Mouse (Mus musculus) retina, adult 2 months (tissue): Measurements from ENCODE around the gene Cnih2.

Experiments
- DNase-seq: peaks from one replicate; pipeline ENCODE4 v3.0.0-alpha.2; 2012; ENCODE audit warnings: low read depth, low spot score

Gene Cnih2

GRCm38 (mm10) chr19:5098363-5099143, at the start of gene Cnih2:
Cnih2 (minus strand) TSS chr19:5098521.
- DNase-seq = no peak

- DNase-seq = peak; percentile 40
Observed at GRCm38 (mm10) chr19:5139640-5140039, 41.3 kb upstream of the Cnih2 start.

GRCm38 (mm10) chr19:5131237-5131636, 32.9 kb upstream of the Cnih2 start:
- no peak for DNase-seq

- no peak for DNase-seq
Observed at GRCm38 (mm10) chr19:5129770-5130169, 31.4 kb upstream of the Cnih2 start.

GRCm38 (mm10) chr19:5124055-5124614, 25.8 kb upstream of the Cnih2 start:
- no peak for DNase-seq

DNA sequence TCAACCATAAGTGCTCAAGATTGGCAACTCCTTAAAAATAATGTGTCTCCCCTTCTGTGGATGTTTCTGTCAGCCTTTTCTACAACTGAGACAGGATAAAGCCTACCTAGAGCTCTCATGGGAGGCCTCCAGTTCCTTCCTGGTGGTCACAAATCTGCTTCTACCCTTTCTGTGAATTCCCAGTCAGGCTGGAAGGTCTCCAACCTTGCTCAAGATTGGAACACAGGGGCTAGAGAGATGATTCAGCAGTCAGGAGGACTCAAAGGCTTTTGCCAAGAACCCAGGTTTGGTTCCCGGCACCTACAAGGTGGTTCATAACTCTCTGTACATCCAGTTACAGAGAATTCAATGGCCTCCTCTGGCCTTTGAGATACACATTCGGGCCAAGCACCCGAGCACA, 24.9 kb upstream of the Cnih2 start:
- no peak for DNase-seq

GRCm38 (mm10) chr19:5122492-5122891, 24.2 kb upstream of the Cnih2 start:
- DNase-seq = no peak

DNA sequence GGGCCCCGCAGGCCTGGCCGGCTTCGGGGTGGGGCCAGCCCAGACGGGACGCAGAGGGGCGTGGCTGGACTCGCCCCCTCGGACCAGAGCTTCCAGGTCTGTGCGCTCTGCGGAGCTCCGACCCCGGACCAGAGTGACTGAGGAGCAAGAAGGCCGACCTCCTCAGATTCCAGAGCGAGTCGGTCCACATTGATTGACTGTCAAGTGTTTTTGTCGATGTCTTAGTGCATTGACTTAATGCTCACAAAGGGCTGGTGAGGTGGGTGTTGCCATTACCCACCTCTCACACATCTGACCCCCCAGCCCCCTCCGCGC, 20.0 kb upstream of the Cnih2 start, which contains the start of gene Klc2:
Klc2 (minus strand) TSS at position 177 of the 315 bp plus-strand sequence.
- no peak for DNase-seq

GRCm38 (mm10) chr19:5117494-5118383, 19.4 kb upstream of the Cnih2 start:
- peak; percentile 71 for DNase-seq

DNA sequence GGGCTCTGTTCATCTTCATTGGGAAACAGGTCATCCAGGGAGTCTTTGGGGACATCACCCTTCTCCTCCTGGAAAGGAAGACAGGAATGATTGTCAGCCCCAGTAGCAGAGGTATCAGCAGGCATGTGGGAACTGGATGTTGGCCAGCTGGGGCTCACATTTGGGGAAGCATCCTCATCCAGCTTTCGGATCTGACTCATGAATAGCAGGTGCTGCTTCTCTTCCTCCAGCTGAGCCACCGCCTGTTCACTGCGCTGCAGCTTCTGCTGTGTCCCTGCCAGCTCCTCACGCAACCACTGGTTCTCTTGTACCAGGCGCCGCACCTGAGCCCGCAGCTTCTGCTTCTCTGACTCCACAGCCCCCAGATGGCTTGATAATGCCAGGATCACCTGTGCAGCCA, 15.5 kb upstream of the Cnih2 start:
- no peak for DNase-seq

DNA sequence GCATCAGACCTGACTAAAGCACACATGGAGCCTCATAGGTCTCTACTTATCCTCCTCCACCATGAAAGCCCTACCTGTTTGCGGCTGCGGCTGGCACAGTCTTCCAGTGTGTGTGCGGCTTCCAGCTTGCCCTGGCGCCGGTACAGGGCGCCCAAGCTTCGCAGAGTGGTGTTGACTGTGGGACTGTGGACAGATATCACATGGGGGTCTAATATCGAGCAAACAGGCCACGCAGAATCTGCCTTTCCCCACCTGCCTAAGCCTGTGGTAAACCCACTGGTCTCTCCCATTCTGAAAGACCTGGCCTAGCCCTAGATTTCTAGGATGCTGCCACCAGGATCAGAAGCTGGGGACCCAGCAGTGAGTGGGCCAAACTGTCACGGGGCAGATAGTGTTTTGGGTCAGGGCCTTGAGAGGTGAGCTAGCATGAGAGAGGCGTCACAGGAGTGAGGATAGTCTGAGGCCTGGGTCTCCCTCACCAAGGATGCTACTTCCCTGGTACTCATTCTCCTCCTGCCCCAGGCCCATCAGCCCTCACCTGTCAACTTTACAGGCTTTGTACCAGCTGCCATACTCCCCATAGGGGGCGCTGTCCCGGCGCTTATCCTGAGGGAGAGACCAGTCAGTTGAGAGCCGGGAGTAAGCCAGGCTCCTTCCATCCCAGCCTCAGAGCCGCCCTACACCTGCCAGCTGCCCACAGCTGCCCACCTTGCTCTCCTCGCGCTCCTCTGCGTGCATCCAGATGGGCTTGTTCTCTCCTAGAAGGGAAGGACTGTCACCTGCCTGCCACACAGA, 11.5 kb upstream of the Cnih2 start:
- no peak for DNase-seq

DNA sequence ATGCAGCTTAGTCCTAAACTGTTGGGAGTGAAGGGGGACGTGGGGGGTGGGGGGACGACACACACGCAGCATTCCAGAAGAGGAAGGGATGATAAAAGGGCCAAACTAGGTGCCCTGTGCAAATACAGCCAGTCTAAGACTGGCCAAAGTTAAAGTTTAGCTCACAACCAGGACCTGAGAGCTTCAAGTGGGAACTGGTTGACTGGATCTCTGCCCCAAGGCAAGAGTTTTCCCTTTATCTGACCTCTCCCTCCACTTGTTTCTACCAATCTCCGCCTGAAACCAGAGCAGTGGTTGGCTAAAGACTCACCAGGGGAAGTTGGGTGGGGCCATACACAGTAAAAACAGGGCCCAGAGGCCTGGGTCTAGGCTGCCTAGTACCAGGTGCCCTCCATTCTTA, 10.4 kb upstream of the Cnih2 start:
- DNase-seq = no peak

DNA sequence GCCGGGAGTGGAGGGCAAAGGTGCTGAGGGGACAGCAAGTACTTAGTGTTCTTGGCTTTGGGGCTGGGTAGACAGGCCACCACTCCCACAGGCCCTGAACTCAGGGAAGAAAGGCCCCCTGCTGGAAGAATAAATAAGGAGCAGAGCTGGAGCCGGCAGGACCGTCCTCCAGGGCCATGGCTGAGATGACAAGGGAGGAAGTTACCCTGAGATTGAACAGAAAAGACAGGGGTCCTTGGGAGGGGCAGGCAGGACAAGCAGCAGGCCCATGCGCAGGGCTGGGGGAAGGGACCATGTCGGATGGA, 9.9 kb upstream of the Cnih2 start:
- DNase-seq = no peak

GRCm38 (mm10) chr19:5107556-5108270, 9.4 kb upstream of the Cnih2 start:
- no peak for DNase-seq

- DNase-seq = peak; percentile 98
Observed at GRCm38 (mm10) chr19:5106731-5107191, 8.4 kb upstream of the Cnih2 start, which contains the start of gene Rab1b. Rab1b (minus strand) TSS chr19:5107072.

DNA sequence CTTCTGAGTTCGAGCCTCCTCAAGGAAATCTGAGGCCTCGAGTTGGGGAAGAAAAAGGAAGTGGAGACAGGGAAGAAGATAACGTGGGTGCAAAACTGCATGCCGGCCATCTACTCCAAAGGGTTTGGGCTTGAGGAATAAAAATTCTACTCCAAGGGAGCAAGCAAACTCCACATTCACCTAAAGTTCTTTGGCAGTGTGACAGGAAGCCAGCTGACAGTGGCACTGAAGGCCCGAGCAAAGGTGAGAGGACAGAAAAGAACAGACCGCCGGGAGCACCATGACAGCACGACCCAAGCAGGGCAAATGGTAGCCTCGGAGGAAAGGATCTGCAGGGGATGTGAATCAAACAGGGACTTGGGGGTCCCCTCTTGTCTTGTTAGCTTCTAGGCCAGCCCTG, 7.8 kb upstream of the Cnih2 start:
- no peak for DNase-seq

DNA sequence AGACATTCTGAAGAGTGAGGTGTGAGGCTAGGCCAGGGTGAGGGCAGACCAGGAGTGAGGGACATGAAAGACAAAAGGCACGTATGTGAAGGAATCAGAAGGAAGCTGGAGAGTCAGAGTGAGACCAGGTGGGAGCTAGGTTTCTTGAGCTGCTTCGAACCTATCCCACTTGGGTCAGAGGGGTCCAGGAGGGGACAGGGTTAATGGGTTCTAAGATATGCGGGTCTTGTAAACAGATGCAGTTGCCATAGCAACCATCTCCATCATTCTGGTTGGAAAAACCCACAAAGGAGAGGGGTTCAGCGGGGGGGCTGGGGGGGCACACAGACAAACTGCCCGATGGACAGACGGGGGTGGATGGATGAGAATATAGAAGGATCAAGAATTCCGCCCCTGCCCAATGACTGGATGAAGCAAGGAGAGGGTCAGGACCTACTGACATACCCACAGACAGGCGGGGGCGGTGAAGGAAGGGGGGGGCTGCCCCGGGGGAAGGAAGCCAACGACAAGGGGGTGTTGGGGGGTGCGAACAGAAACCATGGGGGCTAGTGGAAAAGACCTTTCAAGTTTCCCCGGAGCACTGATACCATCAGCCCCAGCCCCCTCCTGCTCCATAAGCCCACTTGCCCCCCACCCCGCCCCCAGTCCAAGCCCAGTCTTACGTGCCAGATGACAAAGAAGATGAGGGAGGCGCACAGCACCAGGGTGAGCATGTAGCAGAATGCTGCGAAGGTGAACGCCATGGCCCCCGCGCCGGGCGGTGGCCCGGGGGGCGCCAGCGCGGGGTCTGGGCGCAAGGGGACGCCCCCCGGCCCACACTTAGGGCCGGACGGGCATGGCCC, 579 bp downstream of the Cnih2 start:
- DNase-seq = no peak

DNA sequence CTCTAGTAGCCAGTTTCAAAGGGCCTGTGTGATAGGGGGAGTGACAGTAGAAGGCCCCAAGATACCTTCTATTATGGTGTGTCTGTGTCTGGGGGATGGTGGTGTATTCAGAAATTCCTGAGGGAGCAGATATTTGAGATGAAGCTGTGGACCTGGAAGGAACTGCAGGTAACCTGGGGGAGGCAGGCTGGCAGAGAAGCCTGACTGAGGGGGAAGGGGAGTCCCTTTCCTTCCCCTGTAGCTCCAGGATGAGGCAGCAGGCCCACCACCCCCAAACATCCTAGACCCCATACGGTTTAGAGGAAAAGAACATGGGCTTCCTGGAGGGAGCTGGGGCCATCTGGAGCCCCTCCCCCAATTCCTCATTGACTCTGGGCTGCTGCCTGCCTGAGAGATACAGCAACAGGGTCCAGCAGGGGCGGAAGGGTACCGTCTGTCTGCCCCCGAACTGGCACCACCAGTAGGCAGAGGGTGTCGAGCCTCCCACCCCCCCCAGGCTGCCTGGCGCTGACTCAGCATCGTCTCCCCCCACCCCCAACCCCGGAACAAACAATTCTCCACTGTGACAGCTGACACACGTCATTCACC, 2.3 kb downstream of the Cnih2 start:
- DNase-seq = no peak

GRCm38 (mm10) chr19:5094746-5095417, 3.4 kb downstream of the Cnih2 start:
- no peak for DNase-seq
